Mouse (Mus musculus): Measurements from ENCODE around the gene Arid1a. TPM values are rescaled to one million over a fixed set of nuclear protein-coding genes. Genes with fewer than 3 reads are reported as not detected.
"Not testable (repeated sequence)": the region's sequence is repeated elsewhere in the genome, so short reads cannot be mapped to it uniquely, and the experiment has no call there.

Arid1a gene
- polyA plus RNA-seq, 1 experiment from 2014 or later, result 21.6 TPM

- 25% methylated on average over 4 of the region's 4 CpGs for WGBS
- H3K36me3 ChIP-seq, result no peaks in the 10 kb centered on the region
- H3K27ac ChIP-seq, result no peak overlapping the region
- ATAC-seq, result no peak
- no peak overlapping the region for H3K4me3 ChIP-seq (replicated peaks)
- no peaks in the 10 kb centered on the region for H3K9me3 ChIP-seq
- H3K4me2 ChIP-seq (replicated peaks), result no peak overlapping the region
- H3K4me1 ChIP-seq (replicated peaks), result peaks cover 31% of the 10 kb centered on the region
- no peak overlapping the region for H3K9ac ChIP-seq
- no peaks in the 10 kb centered on the region for H3K27me3 ChIP-seq (replicated peaks)
Measured at GRCm38 (mm10) chr4:133656997-133657396, 99.6 kb downstream of the Arid1a start.

- Histone ChIP-seq H3K4me3 (replicated peaks) (no peak overlapping the region), H3K27ac (no peak overlapping the region), H3K9me3 (no peaks in the 10 kb centered on the region), H3K9ac (no peak overlapping the region), H3K4me2 (replicated peaks) (no peak overlapping the region), H3K27me3 (replicated peaks) (no peaks in the 10 kb centered on the region), H3K4me1 (replicated peaks) (peaks cover 32% of the 10 kb centered on the region), H3K36me3 (no peaks in the 10 kb centered on the region)
- ATAC-seq, result no peak
- WGBS, result 49% methylated on average over 4 of the region's 4 CpGs
Measured at GRCm38 (mm10) chr4:133656294-133656693, 100.3 kb downstream of the Arid1a start.

GRCm38 (mm10) chr4:133654070-133654469 lies 102.5 kb downstream of the Arid1a start:
- H3K27me3 ChIP-seq (replicated peaks); H3K9ac ChIP-seq; H3K27ac ChIP-seq; ATAC-seq; H3K9me3 ChIP-seq; H3K4me3 ChIP-seq (replicated peaks); H3K36me3 ChIP-seq; H3K4me2 ChIP-seq (replicated peaks): not testable (repeated sequence)
- H3K4me1 ChIP-seq (replicated peaks), result peaks cover 12% of the 10 kb centered on the region
- 91% methylated on average over 5 of the region's 5 CpGs for WGBS

GRCm38 (mm10) chr4:133652746-133653145 lies 103.8 kb downstream of the Arid1a start:
- no peaks in the 10 kb centered on the region for H3K36me3 ChIP-seq
- no peak overlapping the region for H3K27ac ChIP-seq
- no peak overlapping the region for H3K9ac ChIP-seq
- no peaks in the 10 kb centered on the region for H3K27me3 ChIP-seq (replicated peaks)
- peaks cover 7% of the 10 kb centered on the region; the same call in 1 of the 2 replicates for H3K4me1 ChIP-seq (replicated peaks)
- no peaks in the 10 kb centered on the region for H3K9me3 ChIP-seq
- H3K4me2 ChIP-seq (replicated peaks), result no peak overlapping the region
- no peak for ATAC-seq
- 80% methylated on average over 10 of the region's 10 CpGs for WGBS
- H3K4me3 ChIP-seq (replicated peaks), result no peak overlapping the region

GRCm38 (mm10) chr4:133651986-133652385 lies 104.6 kb downstream of the Arid1a start:
- Histone ChIP-seq H3K9me3 (no peaks in the 10 kb centered on the region), H3K36me3 (no peaks in the 10 kb centered on the region), H3K4me2 (replicated peaks) (no peak overlapping the region), H3K4me3 (replicated peaks) (no peak overlapping the region), H3K4me1 (replicated peaks) (peaks cover 5% of the 10 kb centered on the region; the same call in 1 of the 2 replicates), H3K27me3 (replicated peaks) (no peaks in the 10 kb centered on the region), H3K9ac (no peak overlapping the region), H3K27ac (no peak overlapping the region)
- no peak for ATAC-seq
- WGBS, result 55% methylated on average over 4 of the region's 4 CpGs

GRCm38 (mm10) chr4:133651445-133651844 lies 105.1 kb downstream of the Arid1a start:
- Histone ChIP-seq H3K4me2 (replicated peaks) (no peak overlapping the region), H3K36me3 (no peaks in the 10 kb centered on the region), H3K4me3 (replicated peaks) (no peak overlapping the region), H3K9me3 (no peaks in the 10 kb centered on the region), H3K4me1 (replicated peaks) (peaks cover 4% of the 10 kb centered on the region; the same call in 1 of the 2 replicates), H3K9ac (no peak overlapping the region), H3K27me3 (replicated peaks) (no peaks in the 10 kb centered on the region), H3K27ac (no peak overlapping the region)
- 43% methylated on average over 10 of the region's 10 CpGs for WGBS
- ATAC-seq, result no peak

GRCm38 (mm10) chr4:133649989-133650699 lies 106.4 kb downstream of the Arid1a start, which contains the start of gene Zdhhc18:
Gene Zdhhc18 (minus strand): TSS chr4:133650154.
- Histone ChIP-seq H3K27ac (0 out of 2 replicates have a peak within 1 kb of the TSS, but pooled peaks have one; percentile 2), H3K27me3 (replicated peaks) (no peaks in the 10 kb centered on the region), H3K9me3 (no peaks in the 10 kb centered on the region; the same call in 1 of the 2 replicates), H3K36me3 (no peaks in the 10 kb centered on the region), H3K4me2 (replicated peaks) (peak within 1 kb of the TSS; percentile 43; the same call in 1 of the 2 replicates), H3K9ac (no peak within 1 kb of the TSS), H3K4me3 (replicated peaks) (0 out of 2 replicates have a peak within 1 kb of the TSS, but pooled peaks have one; percentile 19), H3K4me1 (replicated peaks) (peaks cover 4% of the 10 kb centered on the region; the same call in 1 of the 2 replicates)
- WGBS, result 35% methylated on average over 7 of the region's 7 CpGs
- ATAC-seq, result peak; percentile 81

- not testable (repeated sequence) for H3K27me3 ChIP-seq (replicated peaks); H3K9ac ChIP-seq; H3K36me3 ChIP-seq; H3K4me1 ChIP-seq (replicated peaks); ATAC-seq; H3K9me3 ChIP-seq
- H3K4me2 ChIP-seq (replicated peaks), result peak overlapping the region; percentile 43; the same call in 1 of the 2 replicates
- 0 out of 2 replicates have a peak overlapping the region, but pooled peaks have one; percentile 2 for H3K27ac ChIP-seq
- H3K4me3 ChIP-seq (replicated peaks), result 0 out of 2 replicates have a peak overlapping the region, but pooled peaks have one; percentile 19
- WGBS, result 80% methylated on average over 5 of the region's 5 CpGs
Measured at GRCm38 (mm10) chr4:133649464-133649863, 107.1 kb downstream of the Arid1a start.

- H3K9me3 ChIP-seq, result no peaks in the 10 kb centered on the region; the same call in 1 of the 2 replicates
- no peaks in the 10 kb centered on the region for H3K27me3 ChIP-seq (replicated peaks)
- 39% methylated on average over 21 of the region's 21 CpGs for WGBS
- H3K4me2 ChIP-seq (replicated peaks), result peak overlapping the region; percentile 28; the same call in 1 of the 2 replicates
- H3K27ac ChIP-seq, result no peak overlapping the region
- H3K4me3 ChIP-seq (replicated peaks), result no peak overlapping the region
- no peaks in the 10 kb centered on the region for H3K36me3 ChIP-seq
- H3K4me1 ChIP-seq (replicated peaks), result no peaks in the 10 kb centered on the region
- ATAC-seq, result 0 out of 2 replicates have a peak, but pooled peaks have one; percentile 28
- no peak overlapping the region for H3K9ac ChIP-seq
Measured at GRCm38 (mm10) chr4:133645680-133646079, 110.9 kb downstream of the Arid1a start.

GRCm38 (mm10) chr4:133645195-133645594 lies 111.4 kb downstream of the Arid1a start:
- no peak for ATAC-seq
- H3K9me3 ChIP-seq, result no peaks in the 10 kb centered on the region; the same call in 1 of the 2 replicates
- H3K4me1 ChIP-seq (replicated peaks), result no peaks in the 10 kb centered on the region
- no peaks in the 10 kb centered on the region for H3K36me3 ChIP-seq
- H3K27me3 ChIP-seq (replicated peaks), result no peaks in the 10 kb centered on the region
- H3K4me3 ChIP-seq (replicated peaks), result no peak overlapping the region
- no peak overlapping the region for H3K9ac ChIP-seq
- WGBS, result 87% methylated on average over 3 of the region's 3 CpGs
- no peak overlapping the region for H3K27ac ChIP-seq
- no peak overlapping the region for H3K4me2 ChIP-seq (replicated peaks)

- Histone ChIP-seq H3K4me3 (replicated peaks) (no peak overlapping the region), H3K9ac (no peak overlapping the region), H3K4me2 (replicated peaks) (no peak overlapping the region), H3K9me3 (no peaks in the 10 kb centered on the region), H3K36me3 (no peaks in the 10 kb centered on the region), H3K4me1 (replicated peaks) (peaks cover 10% of the 10 kb centered on the region), H3K27me3 (replicated peaks) (no peaks in the 10 kb centered on the region), H3K27ac (no peak overlapping the region)
- WGBS, result 80% methylated on average over 5 of the region's 5 CpGs
- no peak for ATAC-seq
Measured at GRCm38 (mm10) chr4:133634043-133634410, 122.5 kb downstream of the Arid1a start.

GRCm38 (mm10) chr4:133633332-133634042 lies 123.1 kb downstream of the Arid1a start:
- H3K4me3 ChIP-seq (replicated peaks), result peak overlapping the region; percentile 77
- WGBS, result 8% methylated on average over 38 of the region's 47 CpGs

More at GRCm38 (mm10) chr4:133633332-133634042, 123.1 kb downstream of the Arid1a start:
- no peaks in the 10 kb centered on the region for H3K27me3 ChIP-seq (replicated peaks)
- H3K9me3 ChIP-seq, result no peaks in the 10 kb centered on the region
- peaks cover 10% of the 10 kb centered on the region for H3K4me1 ChIP-seq (replicated peaks)
- H3K9ac ChIP-seq, result peak overlapping the region; percentile 86
- no peaks in the 10 kb centered on the region for H3K36me3 ChIP-seq
- H3K4me2 ChIP-seq (replicated peaks), result peak overlapping the region; percentile 89
- peak; percentile 94 for ATAC-seq
- H3K27ac ChIP-seq, result peak overlapping the region; percentile 74

Data from intestine, embryonic 15.5 days (tissue).